Mouse (Mus musculus) hindbrain, embryonic 10.5 days (tissue): ENCODE measurements around the gene Rgs11. TPM values are rescaled to one million over a fixed set of nuclear protein-coding genes. Genes with fewer than 3 reads are reported as not detected.
"Not testable (repeated sequence)": the region's sequence is repeated elsewhere in the genome, so short reads cannot be mapped to it uniquely, and the experiment has no call there.

Experiments used
- DNase-seq: peaks from one replicate; pipeline ENCODE4 v3.0.0-alpha.2; 2017; ENCODE audit warnings: low spot score
- H3K27ac ChIP-seq: fragments of 300-500 bp; sonication (generic); 2 replicates; pipeline ENCODE4 v1.5.1; 2016; ENCODE audit warnings: mild to moderate bottlenecking, moderate library complexity
- H3K27me3 ChIP-seq: fragments of 300-500 bp; sonication (generic); 2 replicates; pipeline ENCODE4 v1.6.1; 2016; ENCODE audit warnings: mild to moderate bottlenecking; ENCODE audit not compliant: poor library complexity, insufficient read depth, severe bottlenecking
- H3K36me3 ChIP-seq: fragments of 300-500 bp; sonication (generic); 2 replicates; pipeline ENCODE4 v1.6.1; 2016; ENCODE audit warnings: mild to moderate bottlenecking, moderate library complexity
- H3K4me1 ChIP-seq: fragments of 300-500 bp; sonication (generic); replicated peaks from 2 replicates; pipeline ENCODE4 v1.6.1; 2016; ENCODE audit warnings: mild to moderate bottlenecking
- H3K4me3 ChIP-seq: fragments of 300-500 bp; sonication (generic); 2 replicates; pipeline ENCODE4 v1.5.1; 2016; ENCODE audit warnings: mild to moderate bottlenecking, moderate library complexity
- H3K9me3 ChIP-seq: fragments of 300-500 bp; sonication (generic); 2 replicates; pipeline ENCODE4 v1.6.1; 2016; ENCODE audit warnings: mild to moderate bottlenecking, moderate library complexity
- WGBS: fragments of 180-500 bp; shearing (Covaris S2); methylation state at CpG from one replicate; pipeline ENCODE4 v1.1.7; 2016; 5-methylcytosine and 5-hydroxymethylcytosine counted together
- polyA plus RNA-seq: library from polyadenylated mRNA; unstranded; fragments of >200 nt; fragmentation: Nextera tagmentation; extraction: Ambion mirVana; gene quantifications from 2 replicates; pipeline ENCODE4 v1.2.1, GENCODE M21; 2016

Rgs11 gene
- 0.81 and 1.5 TPM in 2 replicates for polyA plus RNA-seq

- WGBS = 3% methylated on average over 22 of the region's 22 CpGs
- peak within 1 kb of the TSS; percentile 64 for H3K4me3 ChIP-seq
- peaks cover 83% of the 10 kb centered on the region for H3K27me3 ChIP-seq
- DNase-seq = no peak
- no peaks in the 10 kb centered on the region for H3K9me3 ChIP-seq
- 0 out of 2 replicates have a peak within 1 kb of the TSS, but pooled peaks have one; percentile 50 for H3K27ac ChIP-seq
- peaks cover 50% of the 10 kb centered on the region for H3K4me1 ChIP-seq
- peaks cover 15% of the 10 kb centered on the region for H3K36me3 ChIP-seq
Observed at GRCm38 (mm10) chr17:26202737-26203136, at the start of gene Rgs11. Gene Rgs11, plus strand, starts transcription at chr17:26202951.

- WGBS = 91% methylated on average over 1 of the region's 1 CpGs
- Histone ChIP-seq H3K36me3 (peaks cover 37% of the 10 kb centered on the region), H3K4me3 (no peak overlapping the region), H3K9me3 (no peaks in the 10 kb centered on the region), H3K4me1 (no peaks in the 10 kb centered on the region; the same call in 1 of the 2 replicates), H3K27ac (no peak overlapping the region), H3K27me3 (no peaks in the 10 kb centered on the region)
- no peak for DNase-seq
Observed at GRCm38 (mm10) chr17:26162736-26163135, 40.0 kb upstream of the Rgs11 start.

- 91% methylated on average over 2 of the region's 2 CpGs for WGBS
- Histone ChIP-seq H3K9me3 (no peaks in the 10 kb centered on the region), H3K27me3 (no peaks in the 10 kb centered on the region), H3K27ac (no peak overlapping the region), H3K36me3 (peaks cover 46% of the 10 kb centered on the region), H3K4me3 (no peak overlapping the region), H3K4me1 (no peaks in the 10 kb centered on the region; the same call in 1 of the 2 replicates)
- no peak for DNase-seq
Observed at GRCm38 (mm10) chr17:26168039-26168438, 34.7 kb upstream of the Rgs11 start.

DNA sequence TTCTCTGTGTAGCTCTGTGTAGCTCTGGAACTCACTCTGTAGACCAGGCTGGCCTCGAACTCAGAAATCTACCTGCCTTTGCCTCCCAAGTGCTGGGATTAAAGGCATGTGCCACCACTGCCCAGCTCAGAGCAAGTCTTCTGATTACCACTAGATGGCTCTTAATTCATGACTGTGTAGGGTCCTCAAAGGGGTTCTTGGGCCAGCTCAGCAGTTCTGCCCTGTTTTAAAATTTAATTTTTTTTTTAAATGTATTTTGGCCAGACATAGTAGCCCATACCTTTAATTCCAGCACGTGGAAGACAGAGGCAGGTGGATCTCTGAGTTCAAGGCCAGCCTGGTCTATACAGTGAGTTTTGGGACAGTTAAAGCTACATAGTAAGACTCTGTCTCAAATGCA lies 27.5 kb upstream of the Rgs11 start:
- WGBS = 89% methylated on average over 2 of the region's 2 CpGs
- H3K27me3 ChIP-seq, H3K27ac ChIP-seq, H3K9me3 ChIP-seq, H3K4me3 ChIP-seq, H3K4me1 ChIP-seq, DNase-seq: not testable (repeated sequence)
- H3K36me3 ChIP-seq = peaks cover 69% of the 10 kb centered on the region

GRCm38 (mm10) chr17:26178611-26179010 lies 24.1 kb upstream of the Rgs11 start:
- Histone ChIP-seq H3K9me3 (peaks cover 2% of the 10 kb centered on the region; the same call in 1 of the 2 replicates), H3K27me3 (no peaks in the 10 kb centered on the region), H3K36me3 (peaks cover 75% of the 10 kb centered on the region), H3K4me3 (no peak overlapping the region), H3K27ac (no peak overlapping the region), H3K4me1 (no peaks in the 10 kb centered on the region)
- no peak for DNase-seq

DNA sequence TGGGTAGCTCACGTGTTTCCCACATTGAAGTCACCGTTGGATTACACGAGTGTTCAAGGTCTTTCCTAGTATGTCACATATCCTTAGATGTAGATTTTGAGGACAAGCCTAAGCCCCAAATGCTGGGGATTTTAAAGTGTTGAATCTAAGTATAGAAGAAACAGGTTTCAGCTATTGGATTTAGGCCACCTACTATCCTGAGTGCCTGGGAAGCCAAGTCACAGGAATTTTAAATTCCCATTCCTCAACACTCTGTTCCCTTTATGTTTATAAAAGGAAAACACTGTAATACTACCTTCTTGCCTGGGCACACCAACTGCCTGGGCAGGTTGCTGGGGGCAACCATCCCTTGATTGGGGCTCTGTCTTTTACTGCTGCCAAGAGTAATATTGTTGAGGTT lies 21.6 kb upstream of the Rgs11 start:
- H3K27me3 ChIP-seq = no peaks in the 10 kb centered on the region
- DNase-seq = no peak
- H3K36me3 ChIP-seq = peaks cover 77% of the 10 kb centered on the region

GRCm38 (mm10) chr17:26187592-26187991 lies 15.2 kb upstream of the Rgs11 start:
- Histone ChIP-seq H3K27me3 (no peaks in the 10 kb centered on the region), H3K9me3 (no peaks in the 10 kb centered on the region), H3K27ac (no peak overlapping the region), H3K36me3 (peaks cover 100% of the 10 kb centered on the region), H3K4me3 (no peak overlapping the region), H3K4me1 (no peaks in the 10 kb centered on the region)
- no peak for DNase-seq
- 95% methylated on average over 5 of the region's 5 CpGs for WGBS

More for the DNA sequence above, 21.6 kb upstream of the Rgs11 start:
- Histone ChIP-seq H3K4me3 (no peak overlapping the region), H3K4me1 (no peaks in the 10 kb centered on the region), H3K27ac (no peak overlapping the region), H3K9me3 (peaks cover 2% of the 10 kb centered on the region; the same call in 1 of the 2 replicates)
- 93% methylated on average over 3 of the region's 3 CpGs for WGBS

DNA sequence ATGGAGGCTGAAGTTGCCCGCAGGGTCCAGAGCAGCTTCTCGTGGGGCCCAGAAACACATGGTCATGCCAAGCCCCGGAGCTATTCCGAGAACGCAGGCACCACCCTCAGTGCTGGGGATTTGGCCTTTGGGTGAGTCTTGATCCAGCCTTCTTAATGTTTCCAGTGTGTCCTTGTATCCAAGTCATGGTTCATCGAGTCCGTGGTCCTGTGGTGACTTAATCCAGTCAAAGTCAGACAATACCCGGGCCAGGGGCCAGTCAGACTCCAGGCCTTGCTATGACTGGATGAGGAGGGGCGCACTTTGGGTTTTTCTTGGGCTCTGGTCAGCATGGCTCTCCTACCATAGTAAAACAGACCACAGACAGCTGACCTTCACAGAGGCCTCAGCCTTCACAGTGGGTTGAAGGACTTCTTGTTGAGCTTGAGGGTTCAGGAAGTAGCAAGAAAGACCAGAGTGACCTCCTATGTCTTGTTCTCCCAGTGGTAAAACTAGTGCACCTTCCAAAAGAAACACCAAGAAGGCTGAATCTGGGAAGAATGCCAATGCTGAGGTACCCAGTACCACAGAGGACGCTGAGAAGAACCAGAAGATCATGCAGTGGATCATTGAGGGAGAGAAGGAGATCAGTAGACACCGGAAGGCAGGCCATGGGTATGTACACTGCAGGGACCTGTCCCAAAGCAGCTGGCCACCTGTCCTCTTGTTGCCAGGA lies 14.5 kb upstream of the Rgs11 start:
- Histone ChIP-seq H3K4me1 (no peaks in the 10 kb centered on the region), H3K4me3 (no peak overlapping the region), H3K9me3 (no peaks in the 10 kb centered on the region), H3K27ac (no peak overlapping the region), H3K36me3 (peaks cover 100% of the 10 kb centered on the region), H3K27me3 (no peaks in the 10 kb centered on the region)
- no peak for DNase-seq
- WGBS = 94% methylated on average over 11 of the region's 11 CpGs

- H3K9me3 ChIP-seq = not testable (repeated sequence)
Observed at GRCm38 (mm10) chr17:26191486-26191885, 11.3 kb upstream of the Rgs11 start.

DNA sequence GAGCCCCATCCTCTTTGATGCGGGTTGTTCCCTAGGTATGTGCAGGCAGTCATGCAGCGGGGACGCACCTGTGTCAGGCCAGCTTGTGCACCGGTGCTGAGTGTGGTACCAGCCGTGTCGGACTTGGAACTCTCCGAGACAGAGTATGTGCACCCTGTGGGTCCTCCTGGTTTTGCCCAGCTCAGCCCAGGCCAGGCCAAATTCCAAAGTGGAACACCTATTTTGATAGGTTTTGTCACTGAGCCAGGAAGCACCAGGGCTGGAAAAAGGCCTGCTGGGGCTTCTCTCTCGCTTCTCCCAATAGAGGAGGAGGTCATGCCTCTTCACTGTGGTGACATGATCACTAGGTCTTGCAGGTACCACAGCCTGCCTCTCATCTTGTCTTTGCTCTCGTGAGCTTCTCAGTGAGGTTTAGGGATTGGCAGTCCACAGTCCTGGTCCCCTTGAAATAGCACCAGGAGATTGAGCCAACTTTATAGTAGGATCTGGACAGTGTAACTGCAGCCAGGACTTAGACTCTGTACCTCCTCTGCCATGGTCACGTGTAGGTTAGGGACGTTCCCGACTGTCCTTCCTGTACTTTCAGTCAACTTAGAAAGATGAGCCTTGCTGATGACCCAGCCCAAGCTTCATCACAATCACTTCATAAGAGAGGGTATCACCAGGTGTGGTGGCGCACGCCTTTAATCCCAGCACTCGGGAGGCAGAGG lies 10.1 kb upstream of the Rgs11 start:
- no peak overlapping the region for H3K27ac ChIP-seq
- 96% methylated on average over 15 of the region's 15 CpGs for WGBS
- H3K4me3 ChIP-seq = no peak overlapping the region
- no peaks in the 10 kb centered on the region for H3K9me3 ChIP-seq
- H3K36me3 ChIP-seq = peaks cover 100% of the 10 kb centered on the region
- no peaks in the 10 kb centered on the region for H3K27me3 ChIP-seq
- no peaks in the 10 kb centered on the region for H3K4me1 ChIP-seq
- no peak for DNase-seq

More at GRCm38 (mm10) chr17:26191486-26191885, 11.3 kb upstream of the Rgs11 start:
- 92% methylated on average over 7 of the region's 7 CpGs for WGBS
- peaks cover 100% of the 10 kb centered on the region for H3K36me3 ChIP-seq
- not testable (repeated sequence) for DNase-seq, H3K4me1 ChIP-seq, H3K27me3 ChIP-seq, H3K4me3 ChIP-seq, H3K27ac ChIP-seq

DNA sequence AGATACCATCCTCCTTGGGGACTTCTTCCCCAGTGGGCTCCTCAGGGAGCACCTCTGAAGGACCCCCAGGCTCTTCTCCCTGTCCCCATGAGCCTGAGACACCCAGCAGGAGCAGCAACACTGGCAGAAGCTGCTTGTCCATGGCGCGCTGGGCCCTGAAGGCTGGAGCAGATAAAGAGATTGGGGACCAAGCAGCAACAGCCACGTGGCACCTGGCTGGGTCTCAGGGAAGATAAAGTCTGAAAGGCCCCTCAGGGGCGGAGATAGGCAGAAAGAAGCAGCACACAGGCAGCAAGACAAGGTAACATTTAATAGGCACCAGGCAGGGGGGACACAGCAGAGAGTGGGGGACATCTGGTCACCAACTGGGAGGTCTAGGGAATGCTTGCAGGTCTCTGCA lies 3.9 kb upstream of the Rgs11 start, which contains the start of gene Pdia2:
Gene Pdia2, minus strand, starts transcription at position 196 of the 400 bp plus-strand sequence.
- 82% methylated on average over 4 of the region's 4 CpGs for WGBS
- peaks cover 55% of the 10 kb centered on the region for H3K27me3 ChIP-seq

DNA sequence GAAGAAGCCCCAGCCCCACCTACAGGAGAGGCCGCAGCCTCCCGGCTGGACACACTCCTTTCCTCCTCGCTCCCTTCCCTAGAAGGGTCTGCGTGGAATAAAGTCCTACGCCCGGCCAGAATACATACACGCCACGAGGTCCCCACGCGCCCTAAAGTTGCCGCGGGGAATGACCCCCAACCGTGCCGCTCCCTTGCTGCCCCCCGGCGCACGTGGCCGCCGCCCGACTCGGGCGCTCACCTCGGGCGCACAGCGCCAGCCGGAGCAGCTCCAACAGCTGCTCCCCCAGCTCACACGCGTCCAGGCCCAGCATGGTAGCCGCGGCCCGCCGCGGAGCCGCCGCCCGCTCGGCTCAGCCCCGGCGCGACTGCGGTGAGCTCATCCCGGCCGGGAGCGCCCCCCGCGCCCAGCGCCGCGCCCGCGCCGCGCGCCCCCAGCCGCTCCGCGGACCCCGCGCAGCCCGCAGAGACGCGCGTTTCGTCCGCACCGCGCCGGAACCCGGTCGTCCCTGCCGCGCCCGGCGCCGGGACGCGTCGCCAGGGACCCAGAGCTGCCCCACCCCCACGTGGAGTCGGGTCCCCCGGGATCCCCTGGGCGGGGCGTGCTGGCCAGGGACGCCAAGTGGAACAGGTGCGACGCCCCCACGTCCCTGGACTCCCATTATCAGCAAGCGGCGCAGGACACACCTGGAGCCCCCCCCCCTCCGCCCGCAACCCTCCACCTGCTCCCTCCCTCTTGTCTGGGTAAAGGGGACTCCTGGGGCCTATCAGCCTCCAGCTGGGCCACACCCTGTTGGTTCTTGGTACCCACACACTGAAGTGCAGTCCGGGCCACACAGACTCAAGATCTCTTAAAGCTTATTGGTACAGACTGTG lies 1.7 kb upstream of the Rgs11 start:
- peak overlapping the region; percentile 78 for H3K27ac ChIP-seq
- WGBS = 2% methylated on average over 91 of the region's 92 CpGs
- H3K4me1 ChIP-seq = peaks cover 50% of the 10 kb centered on the region
- peaks cover 32% of the 10 kb centered on the region for H3K36me3 ChIP-seq
- H3K9me3 ChIP-seq = no peaks in the 10 kb centered on the region
- peaks cover 76% of the 10 kb centered on the region for H3K27me3 ChIP-seq
- DNase-seq = peak; percentile 44
- peak overlapping the region; percentile 64 for H3K4me3 ChIP-seq

More for the DNA sequence above, 3.9 kb upstream of the Rgs11 start, which contains the start of gene Pdia2:
- Histone ChIP-seq H3K4me1 (peaks cover 37% of the 10 kb centered on the region), H3K27ac (no peak within 1 kb of the TSS), H3K9me3 (no peaks in the 10 kb centered on the region), H3K36me3 (peaks cover 54% of the 10 kb centered on the region), H3K4me3 (peak within 1 kb of the TSS; percentile 64; the same call in 1 of the 2 replicates)
- DNase-seq = no peak
